Mouse (Mus musculus) lung, embryonic 15.5 days (tissue): ENCODE data around the gene Tubgcp4. TPM values are rescaled to one million over a fixed set of nuclear protein-coding genes. Genes with fewer than 3 reads are reported as not detected.

Source experiments
- ATAC-seq: fragments of 200-750 bp; cut with Nextera tagmentation; 2 replicates; pipeline ENCODE4 v1.8.0; 2017; ENCODE audit warnings: moderate number of reproducible peaks, borderline replicate concordance; ENCODE audit not compliant: low FRiP score, low TSS enrichment; ENCODE audit errors: extremely low read depth
- H3K27ac ChIP-seq: fragments of 300-500 bp; sonication (generic); 2 replicates; pipeline ENCODE4 v1.5.1; 2015; ENCODE audit warnings: moderate library complexity, mild to moderate bottlenecking, inconsistent platforms
- H3K27me3 ChIP-seq: fragments of 300-500 bp; sonication (generic); 2 replicates; pipeline ENCODE4 v1.6.1; 2015; ENCODE audit warnings: inconsistent platforms
- H3K36me3 ChIP-seq: fragments of 300-500 bp; sonication (generic); 2 replicates; pipeline ENCODE4 v1.6.1; 2015; ENCODE audit warnings: inconsistent platforms
- H3K4me1 ChIP-seq: fragments of 300-500 bp; sonication (generic); 2 replicates; pipeline ENCODE4 v1.6.1; 2015; ENCODE audit warnings: inconsistent platforms
- H3K4me2 ChIP-seq: fragments of 300-500 bp; sonication (generic); 2 replicates; pipeline ENCODE4 v1.6.1; 2015; ENCODE audit warnings: inconsistent platforms, mild to moderate bottlenecking, moderate library complexity
- H3K4me3 ChIP-seq: fragments of 300-500 bp; sonication (generic); 2 replicates; pipeline ENCODE4 v1.5.1; 2015; ENCODE audit warnings: mild to moderate bottlenecking, inconsistent platforms
- H3K9ac ChIP-seq: fragments of 300-500 bp; sonication (generic); 2 replicates; pipeline ENCODE4 v1.6.1; 2015; ENCODE audit warnings: inconsistent platforms
- H3K9me3 ChIP-seq: fragments of 300-500 bp; sonication (generic); 2 replicates; pipeline ENCODE4 v1.6.1; 2016; ENCODE audit warnings: inconsistent platforms
- WGBS: fragments of 180-500 bp; shearing (Covaris S2); methylation state at CpG from one replicate; pipeline ENCODE4 v1.1.7; 2015; 5-methylcytosine and 5-hydroxymethylcytosine counted together
- polyA plus RNA-seq: library from polyadenylated mRNA; unstranded; fragments of >200 nt; fragmentation: Nextera tagmentation; extraction: Ambion mirVana; gene quantifications from 2 replicates; pipeline ENCODE4 v1.2.1, GENCODE M21; 2015

Tubgcp4 gene
- polyA plus RNA-seq, 1 experiment from 2014 or later, result 53.3 TPM

GRCm38 (mm10) chr2:121214491-121214890, 44.0 kb downstream of the Tubgcp4 start:
- H3K36me3 ChIP-seq, result peaks cover 43% of the 10 kb centered on the region
- ATAC-seq, result no peak
- H3K4me1 ChIP-seq, result no peaks in the 10 kb centered on the region
- H3K9me3 ChIP-seq, result no peaks in the 10 kb centered on the region
- H3K9ac ChIP-seq, result no peak overlapping the region
- no peaks in the 10 kb centered on the region for H3K27me3 ChIP-seq
- H3K4me2 ChIP-seq, result no peak overlapping the region
- 68% methylated on average over 3 of the region's 3 CpGs for WGBS
- H3K4me3 ChIP-seq, result no peak overlapping the region
- H3K27ac ChIP-seq, result no peak overlapping the region

GRCm38 (mm10) chr2:121219177-121219576, 48.7 kb downstream of the Tubgcp4 start:
- Histone ChIP-seq H3K36me3 (peaks cover 46% of the 10 kb centered on the region), H3K27ac (no peak overlapping the region), H3K9ac (no peak overlapping the region), H3K27me3 (no peaks in the 10 kb centered on the region), H3K4me2 (no peak overlapping the region), H3K4me3 (no peak overlapping the region), H3K9me3 (no peaks in the 10 kb centered on the region), H3K4me1 (no peaks in the 10 kb centered on the region)
- no peak for ATAC-seq

- Histone ChIP-seq H3K4me2 (no peak overlapping the region), H3K27ac (no peak overlapping the region), H3K9me3 (no peaks in the 10 kb centered on the region), H3K27me3 (no peaks in the 10 kb centered on the region), H3K4me1 (no peaks in the 10 kb centered on the region), H3K4me3 (no peak overlapping the region), H3K36me3 (peaks cover 45% of the 10 kb centered on the region), H3K9ac (no peak overlapping the region)
- ATAC-seq, result no peak
Observed at GRCm38 (mm10) chr2:121219994-121220393, 49.5 kb downstream of the Tubgcp4 start.

GRCm38 (mm10) chr2:121223010-121223409, 52.6 kb downstream of the Tubgcp4 start:
- Histone ChIP-seq H3K27me3 (no peaks in the 10 kb centered on the region), H3K9me3 (no peaks in the 10 kb centered on the region), H3K9ac (no peak overlapping the region), H3K4me3 (no peak overlapping the region), H3K4me1 (no peaks in the 10 kb centered on the region), H3K27ac (no peak overlapping the region), H3K4me2 (no peak overlapping the region), H3K36me3 (peaks cover 63% of the 10 kb centered on the region)
- no peak for ATAC-seq
- 93% methylated on average over 2 of the region's 2 CpGs for WGBS

- H3K27ac ChIP-seq, result no peak overlapping the region
- 91% methylated on average over 4 of the region's 4 CpGs for WGBS
- H3K9me3 ChIP-seq, result no peaks in the 10 kb centered on the region
- no peak overlapping the region for H3K4me3 ChIP-seq
- no peak overlapping the region for H3K4me2 ChIP-seq
- H3K4me1 ChIP-seq, result no peaks in the 10 kb centered on the region
- no peak for ATAC-seq
- H3K27me3 ChIP-seq, result no peaks in the 10 kb centered on the region
- no peak overlapping the region for H3K9ac ChIP-seq
- peaks cover 74% of the 10 kb centered on the region for H3K36me3 ChIP-seq
Observed at GRCm38 (mm10) chr2:121228135-121228534, 57.7 kb downstream of the Tubgcp4 start.

GRCm38 (mm10) chr2:121235460-121236072, 65.1 kb downstream of the Tubgcp4 start:
- Histone ChIP-seq H3K9me3 (no peaks in the 10 kb centered on the region), H3K27me3 (no peaks in the 10 kb centered on the region), H3K27ac (no peak overlapping the region), H3K4me2 (no peak overlapping the region), H3K9ac (no peak overlapping the region), H3K36me3 (peaks cover 60% of the 10 kb centered on the region), H3K4me1 (no peaks in the 10 kb centered on the region), H3K4me3 (no peak overlapping the region)
- 86% methylated on average over 8 of the region's 8 CpGs for WGBS
- no peak for ATAC-seq

GRCm38 (mm10) chr2:121239426-121239825, 69.0 kb downstream of the Tubgcp4 start:
- H3K9me3 ChIP-seq, result no peaks in the 10 kb centered on the region
- ATAC-seq, result no peak
- no peak overlapping the region for H3K4me2 ChIP-seq
- WGBS, result 87% methylated on average over 4 of the region's 4 CpGs
- H3K9ac ChIP-seq, result no peak overlapping the region
- no peak overlapping the region for H3K4me3 ChIP-seq
- no peaks in the 10 kb centered on the region for H3K4me1 ChIP-seq
- peaks cover 60% of the 10 kb centered on the region for H3K36me3 ChIP-seq
- no peak overlapping the region for H3K27ac ChIP-seq
- H3K27me3 ChIP-seq, result no peaks in the 10 kb centered on the region

GRCm38 (mm10) chr2:121244099-121244498, 73.6 kb downstream of the Tubgcp4 start:
- Histone ChIP-seq H3K4me3 (no peak overlapping the region), H3K4me1 (no peaks in the 10 kb centered on the region), H3K4me2 (no peak overlapping the region), H3K36me3 (peaks cover 69% of the 10 kb centered on the region), H3K9ac (no peak overlapping the region), H3K9me3 (no peaks in the 10 kb centered on the region), H3K27me3 (no peaks in the 10 kb centered on the region), H3K27ac (no peak overlapping the region)
- WGBS, result 96% methylated on average over 5 of the region's 5 CpGs
- no peak for ATAC-seq

Other genes with a start within 250 kb of the Tubgcp4 start
- gene Ubr1, start 199.9 kb upstream of the Tubgcp4 start, polyA plus RNA-seq, result 25.8 and 29.4 TPM in 2 replicates
- gene Tmem62, start 193.6 kb upstream of the Tubgcp4 start, polyA plus RNA-seq, result 3.7 and 5.3 TPM in 2 replicates
- 38.4 and 39.2 TPM in 2 replicates for gene Ccndbp1, start 162.3 kb upstream of the Tubgcp4 start, polyA plus RNA-seq
- 1.0 and 1.1 TPM in 2 replicates for gene Epb42, start 133.6 kb upstream of the Tubgcp4 start, polyA plus RNA-seq
- gene Tgm5, start 84.8 kb upstream of the Tubgcp4 start, polyA plus RNA-seq, result 0.07 TPM in 1 of 2 replicates, not detected in the other
- gene Tgm7, start 60.9 kb upstream of the Tubgcp4 start, polyA plus RNA-seq, result 0.06 TPM in 1 of 2 replicates, not detected in the other
- 18.6 and 22.3 TPM in 2 replicates for gene Adal, start 30.2 kb upstream of the Tubgcp4 start, polyA plus RNA-seq
- 24.7 and 26.1 TPM in 2 replicates for gene Lcmt2, start 30.0 kb upstream of the Tubgcp4 start, polyA plus RNA-seq
- 8.3 and 9.7 TPM in 2 replicates for gene Zscan29, start 471 bp downstream of the Tubgcp4 start, polyA plus RNA-seq
- 61.6 and 66.8 TPM in 2 replicates for gene Trp53bp1, start 100.8 kb downstream of the Tubgcp4 start, polyA plus RNA-seq
- gene Map1a, start 118.9 kb downstream of the Tubgcp4 start, polyA plus RNA-seq, result 3.5 TPM in 2 replicates
- 10.0 and 12.3 TPM in 2 replicates for gene Ppip5k1, start 184.7 kb downstream of the Tubgcp4 start, polyA plus RNA-seq
- gene Ckmt1, start 187.1 kb downstream of the Tubgcp4 start, polyA plus RNA-seq, result 2.8 and 3.6 TPM in 2 replicates
- not detected in 2 replicates for gene Strc, start 216.5 kb downstream of the Tubgcp4 start, polyA plus RNA-seq
- 874 and 889 TPM in 2 replicates for gene Pdia3, start 243.1 kb downstream of the Tubgcp4 start, polyA plus RNA-seq
- gene Catsper2, start 243.1 kb downstream of the Tubgcp4 start, polyA plus RNA-seq, result 1.3 and 2.3 TPM in 2 replicates